Mouse (Mus musculus) G1E (cell line): ENCODE results near the gene Pi16. TPM values are rescaled to one million over a fixed set of nuclear protein-coding genes. Genes with fewer than 3 reads are reported as not detected.

Experiments
- ATAC-seq: 2 replicates; pipeline ENCODE4 v1.8.0; 2016; ENCODE audit warnings: mild to moderate bottlenecking; ENCODE audit not compliant: insufficient number of reproducible peaks, poor library complexity, low FRiP score, severe bottlenecking; ENCODE audit errors: extremely low read depth
- DNase-seq: peaks from one replicate; pipeline ENCODE4 v3.0.0; 2012; ENCODE audit warnings: low spot score
- H3K27me3 ChIP-seq: 2 replicates; pipeline ENCODE4 v1.6.1; 2012; ENCODE audit warnings: mild to moderate bottlenecking, low read length, inconsistent platforms; ENCODE audit not compliant: insufficient read depth
- H3K36me3 ChIP-seq: replicated peaks from 2 replicates; pipeline ENCODE3; 2012; ENCODE audit warnings: mild to moderate bottlenecking, inconsistent platforms
- H3K4me1 ChIP-seq: 2 replicates; pipeline ENCODE4 v1.6.1; 2012; ENCODE audit warnings: low read depth, low read length, inconsistent platforms, mixed read lengths; ENCODE audit not compliant: insufficient read depth
- H3K4me3 ChIP-seq: 2 replicates; pipeline ENCODE4 v1.5.1; 2012; ENCODE audit warnings: low read depth, mild to moderate bottlenecking, inconsistent platforms, low read length, moderate library complexity, mixed read lengths
- H3K9me3 ChIP-seq: replicated peaks from 2 replicates; pipeline ENCODE4 v1.6.1; 2012; ENCODE audit warnings: inconsistent platforms
- CTCF ChIP-seq: IDR thresholded peaks from 2 replicates; pipeline ENCODE4 v1.5.1; 2012; ENCODE audit warnings: low read depth, low read length, inconsistent platforms, mixed read lengths
- GATA1 ChIP-seq: IDR thresholded peaks from 2 replicates; pipeline ENCODE4 v1.6.1; 2012; ENCODE audit warnings: borderline replicate concordance, low read length, inconsistent platforms, mixed read lengths
- GATA2 ChIP-seq: IDR thresholded peaks from 2 replicates; pipeline ENCODE4 v1.6.1; 2012; ENCODE audit warnings: low read depth, low read length, inconsistent platforms, borderline replicate concordance
- POLR2AphosphoS5 ChIP-seq: IDR thresholded peaks from 2 replicates; pipeline ENCODE4 v1.6.1; 2012; ENCODE audit warnings: low read depth, low read length, inconsistent platforms; ENCODE audit not compliant: insufficient replicate concordance
- TAL1 ChIP-seq: conservative IDR thresholded peaks from 2 replicates; pipeline ENCODE4 v1.6.1; 2012; ENCODE audit warnings: low read depth, low read length, inconsistent platforms, mixed read lengths
- polyA plus RNA-seq: library from polyadenylated mRNA; stranded (reverse); fragments of >175 nt; gene quantifications from 2 replicates; pipeline ENCODE4 v1.2.3, GENCODE M21; 2012
- total RNA-seq, 2 experiments: library from RNA; stranded (forward) in 1 of 2; stranded (reverse) in 1 of 2; fragments of 200-1000 nt in 1 of 2; fragments of >200 nt in 1 of 2; fragmentation: Nextera tagmentation in 1 of 2; gene quantifications; 2 replicates each; pipeline ENCODE4 v1.2.3; 2014 to 2017

The Pi16 gene
- total and polyA plus RNA-seq, 3 experiments: 2.5 to 7.5 (median 5.5) TPM

DNA sequence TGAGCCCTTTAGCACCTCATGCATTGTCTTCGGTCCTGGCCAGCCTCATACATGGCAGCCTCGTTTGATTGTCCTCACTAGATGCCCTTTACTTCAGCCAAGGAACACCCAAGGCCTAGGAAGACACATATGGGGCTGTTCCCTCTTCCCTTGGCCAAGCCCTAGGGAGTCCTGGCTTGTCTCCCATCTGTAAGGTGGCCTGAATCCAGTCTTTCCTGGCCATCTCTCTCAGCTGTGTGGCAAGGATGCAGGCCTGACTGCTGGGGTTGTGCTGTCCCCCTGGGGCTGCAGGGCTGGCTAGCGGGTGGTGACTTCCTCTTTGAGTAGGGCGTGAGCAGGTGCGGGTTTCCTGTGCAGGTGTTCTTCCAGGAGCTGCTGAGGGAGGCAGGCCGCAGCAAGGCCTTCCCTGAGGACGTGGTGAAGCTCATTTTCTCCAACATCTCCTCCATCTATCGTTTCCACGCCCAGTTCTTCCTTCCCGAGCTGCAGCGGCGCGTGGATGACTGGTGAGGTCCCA lies 47.7 kb downstream of the Pi16 start:
- ATAC-seq (no peak), DNase-seq (no peak)
- Histone ChIP-seq H3K4me1 (peaks cover 48% of the 10 kb centered on the region), H3K36me3 (no peaks in the 10 kb centered on the region), H3K4me3 (no peak overlapping the region), H3K9me3 (no peaks in the 10 kb centered on the region), H3K27me3 (peaks cover 63% of the 10 kb centered on the region)
- no peak for TF ChIP-seq GATA2
- TF ChIP-seq GATA1: no peak
- no peak for TF ChIP-seq POLR2AphosphoS5
- no peak for TF ChIP-seq CTCF
- TF ChIP-seq TAL1: no peak

DNA sequence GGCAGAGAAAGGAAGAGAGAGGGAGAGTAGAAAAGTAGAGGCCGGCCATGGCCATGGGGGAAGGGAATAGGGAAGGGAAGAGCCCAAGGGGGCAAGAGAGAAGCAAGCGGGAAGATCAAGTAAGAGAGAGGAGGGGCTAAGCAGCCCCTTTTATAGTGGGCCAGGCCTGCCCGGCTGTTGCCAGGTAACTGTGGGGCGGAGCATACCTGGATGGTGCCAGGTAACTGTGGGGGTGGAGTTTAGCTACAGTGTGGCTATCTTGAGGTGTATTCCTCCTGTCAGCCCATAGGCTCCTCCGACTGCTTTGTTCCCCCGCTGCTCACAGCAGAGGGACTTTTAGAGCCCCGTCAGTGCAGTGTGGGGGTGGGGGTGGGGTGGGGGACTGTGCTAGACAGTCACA lies 51.2 kb downstream of the Pi16 start:
- no peak for ATAC-seq
- Histone ChIP-seq H3K9me3 (no peaks in the 10 kb centered on the region), H3K27me3 (peaks cover 45% of the 10 kb centered on the region), H3K4me1 (peaks cover 33% of the 10 kb centered on the region), H3K4me3 (no peak overlapping the region), H3K36me3 (no peaks in the 10 kb centered on the region)
- no peak for TF ChIP-seq TAL1
- TF ChIP-seq GATA2: no peak
- TF ChIP-seq CTCF: no peak
- no peak for TF ChIP-seq POLR2AphosphoS5
- TF ChIP-seq GATA1: no peak
- DNase-seq: no peak

DNA sequence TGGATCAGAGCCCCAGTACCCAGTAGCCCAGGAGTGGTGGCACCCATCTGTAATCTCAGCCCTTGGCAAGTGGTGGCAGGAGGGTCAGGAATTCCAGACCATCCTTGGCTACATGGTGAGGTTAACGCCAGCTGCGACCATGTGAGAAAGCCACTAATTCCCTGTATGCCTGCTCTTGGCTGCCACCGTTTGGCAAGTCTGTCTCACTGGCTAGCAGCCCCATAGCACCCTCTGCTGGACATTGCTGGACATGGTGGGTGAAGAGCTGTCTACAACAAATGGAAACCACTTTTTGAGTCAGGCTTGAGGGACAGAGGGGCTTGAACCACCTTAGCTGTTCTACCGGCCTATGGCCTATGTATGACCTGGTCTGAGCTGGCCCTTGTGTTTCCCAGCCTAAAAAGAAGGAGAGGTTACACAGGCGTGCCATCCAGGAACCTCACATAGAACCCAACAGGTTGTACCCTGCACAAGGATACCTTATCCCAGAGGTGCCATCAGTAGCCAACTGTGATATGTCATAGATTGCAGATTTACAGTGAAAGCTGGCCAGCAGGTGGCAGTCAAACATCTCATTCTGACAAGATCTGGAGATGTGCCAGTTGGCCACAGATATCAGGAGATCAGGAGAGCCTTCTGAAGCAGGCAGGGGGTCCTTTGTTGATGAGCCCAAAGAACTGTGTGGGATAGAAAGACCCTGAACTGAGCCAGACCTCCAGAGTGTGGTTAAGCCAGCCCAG lies 53.7 kb downstream of the Pi16 start:
- peaks cover 38% of the 10 kb centered on the region for H3K4me1 ChIP-seq
- H3K9me3 ChIP-seq: no peaks in the 10 kb centered on the region
- 0 out of 2 replicates have a peak, but pooled peaks have one; percentile 22 for ATAC-seq
- no peaks in the 10 kb centered on the region for H3K36me3 ChIP-seq
- no peak overlapping the region; the same call in 1 of the 2 replicates for H3K4me3 ChIP-seq
- DNase-seq: peak; percentile 68
- H3K27me3 ChIP-seq: peaks cover 29% of the 10 kb centered on the region
- TF ChIP-seq CTCF (peak; percentile 94), TAL1 (no peak), GATA2 (no peak)

DNA sequence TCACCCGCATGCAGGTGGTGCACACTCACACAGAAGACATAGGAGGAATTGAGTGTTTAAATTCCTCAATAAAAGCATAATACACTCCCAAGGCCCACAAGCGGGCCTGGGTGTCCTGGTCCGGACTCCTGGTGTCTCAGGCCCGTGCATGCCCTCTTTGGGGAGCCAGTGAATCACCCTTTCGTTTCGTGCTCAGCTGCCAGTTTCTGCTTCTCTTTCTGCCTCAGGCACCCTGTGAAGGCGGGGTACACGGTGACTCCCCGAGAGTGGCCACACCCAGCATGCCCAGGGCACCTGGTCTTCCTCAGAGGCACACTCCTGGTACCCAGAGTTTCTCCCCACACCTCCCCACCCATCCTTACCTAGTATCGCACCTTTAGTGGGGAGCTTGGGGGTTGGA lies 58.4 kb downstream of the Pi16 start:
- no peaks in the 10 kb centered on the region; the same call in 1 of the 2 replicates for H3K27me3 ChIP-seq
- TF ChIP-seq TAL1 (no peak), GATA2 (no peak), POLR2AphosphoS5 (no peak), CTCF (no peak), GATA1 (no peak)
- no peaks in the 10 kb centered on the region for H3K9me3 ChIP-seq
- ATAC-seq (no peak), DNase-seq (no peak)
- H3K36me3 ChIP-seq: no peaks in the 10 kb centered on the region
- H3K4me1 ChIP-seq: peaks cover 34% of the 10 kb centered on the region
- peak overlapping the region; percentile 38; the same call in 1 of the 2 replicates for H3K4me3 ChIP-seq

DNA sequence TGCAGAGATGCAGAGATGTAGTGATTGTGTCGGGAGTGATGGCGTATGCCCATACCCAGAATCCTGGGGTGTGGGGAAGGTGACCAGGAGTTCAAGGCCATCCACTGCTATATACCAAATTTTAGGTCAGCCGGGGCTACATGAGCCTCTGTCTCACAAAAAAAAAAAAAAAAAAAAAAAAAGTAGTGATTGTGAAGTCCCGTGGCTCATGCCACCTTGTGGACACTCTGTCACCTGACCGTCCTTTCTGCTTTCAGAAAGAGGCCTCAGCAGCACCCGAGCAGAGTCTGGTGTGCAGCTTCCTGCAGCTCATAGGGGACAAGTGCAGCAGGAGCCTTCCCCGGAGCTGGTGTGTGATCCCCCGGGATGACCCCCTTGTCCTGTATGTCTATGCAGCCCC lies 60.6 kb downstream of the Pi16 start:
- H3K27me3 ChIP-seq: no peaks in the 10 kb centered on the region; the same call in 1 of the 2 replicates
- peaks cover 40% of the 10 kb centered on the region for H3K4me1 ChIP-seq
- TF ChIP-seq GATA1 (no peak), TAL1 (no peak), GATA2 (no peak), CTCF (no peak), POLR2AphosphoS5 (no peak)
- H3K36me3 ChIP-seq: no peaks in the 10 kb centered on the region
- DNase-seq (no peak), ATAC-seq (no peak)
- no peaks in the 10 kb centered on the region for H3K9me3 ChIP-seq
- H3K4me3 ChIP-seq: no peak overlapping the region

Other genes with a start within 250 kb of the Pi16 start
- gene Cdkn1a, start 226.7 kb upstream of the Pi16 start, total RNA-seq (2014; fragmentation: Nextera tagmentation): 224 and 234 TPM in 2 replicates
- gene Cdkn1a, start 226.7 kb upstream of the Pi16 start, total RNA-seq (2017): 18.9 and 21.4 TPM in 2 replicates
- 123 and 145 TPM in 2 replicates for gene Cdkn1a, start 226.7 kb upstream of the Pi16 start, polyA plus RNA-seq
- 20.5 and 23.0 TPM in 2 replicates for gene Rab44, start 203.5 kb upstream of the Pi16 start, total RNA-seq (2014; fragmentation: Nextera tagmentation)
- 67.8 and 72.8 TPM in 2 replicates for gene Rab44, start 203.5 kb upstream of the Pi16 start, total RNA-seq (2017)
- gene Rab44, start 203.5 kb upstream of the Pi16 start, polyA plus RNA-seq: 11.6 and 13.3 TPM in 2 replicates
- gene Cpne5, start 79.5 kb upstream of the Pi16 start, total RNA-seq (2014; fragmentation: Nextera tagmentation): 1.2 and 2.1 TPM in 2 replicates
- gene Cpne5, start 79.5 kb upstream of the Pi16 start, total RNA-seq (2017): 0.64 and 0.71 TPM in 2 replicates
- 21.0 and 25.0 TPM in 2 replicates for gene Cpne5, start 79.5 kb upstream of the Pi16 start, polyA plus RNA-seq
- gene Ppil1, start 53.5 kb upstream of the Pi16 start, total RNA-seq (2014; fragmentation: Nextera tagmentation): 26.3 and 29.2 TPM in 2 replicates
- 79.4 and 80.9 TPM in 2 replicates for gene Ppil1, start 53.5 kb upstream of the Pi16 start, total RNA-seq (2017)
- gene Ppil1, start 53.5 kb upstream of the Pi16 start, polyA plus RNA-seq: 59.1 and 91.6 TPM in 2 replicates
- 68.0 and 85.4 TPM in 2 replicates for gene BC004004, start 48.9 kb upstream of the Pi16 start, total RNA-seq (2014; fragmentation: Nextera tagmentation)
- gene BC004004, start 48.9 kb upstream of the Pi16 start, total RNA-seq (2017): 51.7 TPM in 2 replicates
- 16.0 and 19.8 TPM in 2 replicates for gene BC004004, start 48.9 kb upstream of the Pi16 start, polyA plus RNA-seq
- gene Mtch1, start 30.3 kb downstream of the Pi16 start, total RNA-seq (2014; fragmentation: Nextera tagmentation): 82.9 and 101 TPM in 2 replicates
- 78.7 and 86.7 TPM in 2 replicates for gene Mtch1, start 30.3 kb downstream of the Pi16 start, total RNA-seq (2017)
- 175 and 181 TPM in 2 replicates for gene Mtch1, start 30.3 kb downstream of the Pi16 start, polyA plus RNA-seq
- not detected in 2 replicates for gene Fgd2, start 43.2 kb downstream of the Pi16 start, total RNA-seq (2014; fragmentation: Nextera tagmentation)
- gene Fgd2, start 43.2 kb downstream of the Pi16 start, total RNA-seq (2017): 0.41 and 0.60 TPM in 2 replicates
- 0.08 and 0.22 TPM in 2 replicates for gene Fgd2, start 43.2 kb downstream of the Pi16 start, polyA plus RNA-seq
- gene Pim1, start 173.1 kb downstream of the Pi16 start, total RNA-seq (2014; fragmentation: Nextera tagmentation): 151 and 167 TPM in 2 replicates
- 174 and 180 TPM in 2 replicates for gene Pim1, start 173.1 kb downstream of the Pi16 start, total RNA-seq (2017)
- 123 and 154 TPM in 2 replicates for gene Pim1, start 173.1 kb downstream of the Pi16 start, polyA plus RNA-seq
- gene Gm17657, start 232.0 kb downstream of the Pi16 start, total RNA-seq (2014; fragmentation: Nextera tagmentation): not detected in 2 replicates
- 0.11 TPM in 1 of 2 replicates, not detected in the other for gene Gm17657, start 232.0 kb downstream of the Pi16 start, total RNA-seq (2017)
- not detected in 2 replicates for gene Gm17657, start 232.0 kb downstream of the Pi16 start, polyA plus RNA-seq
- 26.7 and 30.2 TPM in 2 replicates for gene Tbc1d22b, start 232.1 kb downstream of the Pi16 start, total RNA-seq (2014; fragmentation: Nextera tagmentation)
- 5.3 and 6.0 TPM in 2 replicates for gene Tbc1d22b, start 232.1 kb downstream of the Pi16 start, total RNA-seq (2017)
- 24.9 and 26.2 TPM in 2 replicates for gene Tbc1d22b, start 232.1 kb downstream of the Pi16 start, polyA plus RNA-seq
- gene Tmem217, start 234.7 kb downstream of the Pi16 start, total RNA-seq (2014; fragmentation: Nextera tagmentation): 2.9 TPM in 1 of 2 replicates, not detected in the other
- gene Tmem217, start 234.7 kb downstream of the Pi16 start, total RNA-seq (2017): 0.33 and 0.41 TPM in 2 replicates
- 0.11 TPM in 1 of 2 replicates, not detected in the other for gene Tmem217, start 234.7 kb downstream of the Pi16 start, polyA plus RNA-seq